Mouse (Mus musculus) lung, postnatal 0 days (tissue): ENCODE data around the gene Mosmo.

Experiments
- CTCF ChIP-seq: IDR thresholded peaks from 2 replicates; pipeline ENCODE4 v1.5.1; 2016; ENCODE audit warnings: antibody characterized with exemption, mild to moderate bottlenecking
- EP300 ChIP-seq: IDR thresholded peaks from 2 replicates; pipeline ENCODE4 v1.6.1; 2016; ENCODE audit warnings: antibody characterized with exemption, mild to moderate bottlenecking, control low read depth

DNA sequence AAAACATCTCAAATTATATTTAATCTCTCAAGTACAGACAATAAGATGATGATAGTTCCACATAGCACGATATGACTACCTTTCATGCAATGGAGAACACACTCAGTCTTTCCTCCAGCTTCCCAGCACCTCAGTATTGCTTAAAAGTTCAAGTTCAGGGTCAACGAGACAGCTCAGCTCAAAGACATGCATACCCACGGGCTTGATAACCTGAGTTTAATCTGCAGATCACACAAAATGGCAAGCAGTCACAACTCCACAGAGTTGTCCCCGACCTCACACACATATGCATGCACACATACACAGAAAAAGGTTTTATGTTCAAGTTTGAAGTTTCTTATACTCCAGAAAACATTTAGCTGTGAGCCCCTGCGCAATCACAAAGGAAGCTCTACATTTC is 43.6 kb downstream of the Mosmo start:
- no peak for TF ChIP-seq EP300
- TF ChIP-seq CTCF = no peak
